Mouse (Mus musculus) erythroblast, embryonic 14.5 days (primary cell): Measurements from ENCODE around the gene Zfp990.
"Not testable (repeated sequence)": the region's sequence is repeated elsewhere in the genome, so short reads cannot be mapped to it uniquely, and the experiment has no call there.

Experiments used
- GATA1 ChIP-seq: IDR thresholded peaks from 2 replicates; pipeline ENCODE4 v1.6.1; 2012; ENCODE audit warnings: low read length, inconsistent platforms, mixed read lengths
- TAL1 ChIP-seq: IDR thresholded peaks from 3 replicates; pipeline ENCODE4 v1.6.1; 2012; ENCODE audit warnings: low read length, inconsistent platforms, mixed read lengths

DNA sequence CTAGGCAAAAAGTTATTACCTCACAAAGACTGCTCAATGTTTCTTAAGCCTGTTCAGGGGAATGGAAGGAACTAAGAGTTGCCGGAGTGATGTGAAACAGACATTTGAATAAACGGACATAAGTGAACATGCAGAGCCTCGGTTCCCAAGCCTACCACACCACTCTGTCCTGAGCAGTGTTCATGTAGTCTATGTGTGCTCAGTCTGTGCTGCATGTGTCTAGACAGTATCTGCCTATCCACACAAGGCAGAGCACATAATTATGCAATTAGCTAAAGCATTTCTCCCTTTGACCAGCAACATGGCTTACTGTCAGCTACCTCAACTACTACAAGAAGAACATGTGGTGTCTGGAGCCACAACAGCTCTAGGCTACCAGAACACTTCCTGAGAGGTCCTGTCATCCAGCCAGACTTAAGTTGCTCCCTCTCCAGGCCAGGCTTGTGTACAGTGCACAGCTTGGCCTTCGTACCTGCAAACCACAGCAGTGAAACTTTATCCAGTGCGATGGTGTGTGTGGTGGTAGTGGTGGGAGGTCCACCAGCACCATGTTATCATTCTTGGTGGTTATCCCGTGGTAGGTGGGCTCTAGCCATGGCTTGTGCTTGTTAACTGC is 35.3 kb downstream of the Zfp990 start:
- not testable (repeated sequence) for TF ChIP-seq GATA1, TAL1
